Mouse (Mus musculus): ENCODE measurements at regions not wholly inside any gene's neighbourhood (a gene's known extent, or its start where the extent isn't known, plus 50 kb on each side); places are given as distances from the start of the nearest gene placed in this dataset.

GRCm38 (mm10) chr1:155041592-155041991, 57.8 kb downstream of the Ier5 start:
- H3K9ac ChIP-seq: peak overlapping the region; percentile 77; the same call in 1 of the 2 replicates
- no peaks in the 10 kb centered on the region for H3K27me3 ChIP-seq (replicated peaks)
- H3K27ac ChIP-seq (replicated peaks): peak overlapping the region; percentile 97
- H3K4me3 ChIP-seq: no peak overlapping the region
- H3K4me2 ChIP-seq: peak overlapping the region; percentile 64
- no peaks in the 10 kb centered on the region for H3K36me3 ChIP-seq
- no peak for ATAC-seq (ENCODE audit: extremely low read depth, insufficient number of reproducible peaks, low FRiP score, low TSS enrichment)
- no peaks in the 10 kb centered on the region for H3K9me3 ChIP-seq
- H3K4me1 ChIP-seq: peaks cover 44% of the 10 kb centered on the region
- WGBS: 62% methylated on average over 5 of the region's 5 CpGs

GRCm38 (mm10) chr1:155040939-155041371, 58.5 kb downstream of the Ier5 start:
- no peak; the same call in 1 of the 2 replicates for ATAC-seq (ENCODE audit: extremely low read depth, insufficient number of reproducible peaks, low FRiP score, low TSS enrichment)
- peak overlapping the region; percentile 64 for H3K4me2 ChIP-seq
- 56% methylated on average over 1 of the region's 1 CpGs for WGBS
- no peaks in the 10 kb centered on the region for H3K27me3 ChIP-seq (replicated peaks)
- peak overlapping the region; percentile 97 for H3K27ac ChIP-seq (replicated peaks)
- H3K36me3 ChIP-seq: no peaks in the 10 kb centered on the region
- peaks cover 50% of the 10 kb centered on the region for H3K4me1 ChIP-seq
- peak overlapping the region; percentile 77 for H3K9ac ChIP-seq
- peak overlapping the region; percentile 34 for H3K4me3 ChIP-seq
- H3K9me3 ChIP-seq: no peaks in the 10 kb centered on the region

GRCm38 (mm10) chr1:155040086-155040726, 59.2 kb downstream of the Ier5 start:
- peak; percentile 68; the same call in 1 of the 2 replicates for ATAC-seq (ENCODE audit: extremely low read depth, insufficient number of reproducible peaks, low FRiP score, low TSS enrichment)
- H3K4me1 ChIP-seq: peaks cover 51% of the 10 kb centered on the region
- WGBS: 11% methylated on average over 9 of the region's 9 CpGs
- H3K9me3 ChIP-seq: no peaks in the 10 kb centered on the region
- H3K27ac ChIP-seq (replicated peaks): peak overlapping the region; percentile 97
- H3K36me3 ChIP-seq: no peaks in the 10 kb centered on the region
- H3K9ac ChIP-seq: peak overlapping the region; percentile 77
- no peaks in the 10 kb centered on the region for H3K27me3 ChIP-seq (replicated peaks)
- H3K4me2 ChIP-seq: peak overlapping the region; percentile 64
- peak overlapping the region; percentile 34 for H3K4me3 ChIP-seq

- Histone ChIP-seq H3K9ac (peak overlapping the region; percentile 64), H3K4me2 (peak overlapping the region; percentile 64)
- 23% methylated on average over 11 of the region's 11 CpGs for WGBS
Measured at GRCm38 (mm10) chr1:155038631-155039625, 60.5 kb downstream of the Ier5 start.

GRCm38 (mm10) chr1:155037479-155037878, 62.0 kb downstream of the Ier5 start:
- Histone ChIP-seq H3K9ac (no peak overlapping the region), H3K4me1 (peaks cover 51% of the 10 kb centered on the region), H3K27me3 (replicated peaks) (no peaks in the 10 kb centered on the region), H3K4me2 (no peak overlapping the region), H3K4me3 (no peak overlapping the region), H3K9me3 (no peaks in the 10 kb centered on the region), H3K36me3 (no peaks in the 10 kb centered on the region), H3K27ac (replicated peaks) (no peak overlapping the region)
- ATAC-seq (ENCODE audit: extremely low read depth, insufficient number of reproducible peaks, low FRiP score, low TSS enrichment): no peak
- WGBS: 71% methylated on average over 3 of the region's 3 CpGs

More at GRCm38 (mm10) chr1:155038631-155039625, 60.5 kb downstream of the Ier5 start:
- no peaks in the 10 kb centered on the region for H3K27me3 ChIP-seq (replicated peaks)
- H3K4me3 ChIP-seq: no peak overlapping the region
- H3K36me3 ChIP-seq: no peaks in the 10 kb centered on the region
- no peaks in the 10 kb centered on the region for H3K9me3 ChIP-seq
- H3K27ac ChIP-seq (replicated peaks): peak overlapping the region; percentile 97
- ATAC-seq (ENCODE audit: extremely low read depth, insufficient number of reproducible peaks, low FRiP score, low TSS enrichment): peak; percentile 80
- peaks cover 51% of the 10 kb centered on the region for H3K4me1 ChIP-seq

- 0 out of 2 replicates have a peak, but pooled peaks have one; percentile 18 for ATAC-seq (ENCODE audit: extremely low read depth, insufficient number of reproducible peaks, low FRiP score, low TSS enrichment)
- no peaks in the 10 kb centered on the region for H3K27me3 ChIP-seq (replicated peaks)
- peak overlapping the region; percentile 53 for H3K9ac ChIP-seq
- WGBS: 13% methylated on average over 9 of the region's 9 CpGs
- H3K4me3 ChIP-seq: no peak overlapping the region
- H3K4me2 ChIP-seq: no peak overlapping the region
- H3K27ac ChIP-seq (replicated peaks): peak overlapping the region; percentile 43
- H3K9me3 ChIP-seq: no peaks in the 10 kb centered on the region
- H3K36me3 ChIP-seq: no peaks in the 10 kb centered on the region
- H3K4me1 ChIP-seq: peaks cover 43% of the 10 kb centered on the region
Measured at GRCm38 (mm10) chr1:155030908-155031307, 68.5 kb downstream of the Ier5 start.

- 59% methylated on average over 17 of the region's 17 CpGs for WGBS
- Histone ChIP-seq H3K4me3 (peak overlapping the region; percentile 7; the same call in 1 of the 2 replicates), H3K36me3 (no peaks in the 10 kb centered on the region), H3K27me3 (replicated peaks) (peaks cover 5% of the 10 kb centered on the region; the same call in 1 of the 2 replicates), H3K4me1 (peaks cover 42% of the 10 kb centered on the region), H3K9ac (peak overlapping the region; percentile 57), H3K27ac (replicated peaks) (no peak overlapping the region), H3K4me2 (peak overlapping the region; percentile 49), H3K9me3 (no peaks in the 10 kb centered on the region)
- ATAC-seq (ENCODE audit: extremely low read depth, insufficient number of reproducible peaks, low FRiP score, low TSS enrichment): no peak
Measured at GRCm38 (mm10) chr1:155029195-155029879, 70.1 kb downstream of the Ier5 start.

GRCm38 (mm10) chr1:155028735-155029134, 70.7 kb downstream of the Ier5 start:
- H3K9me3 ChIP-seq: no peaks in the 10 kb centered on the region
- no peaks in the 10 kb centered on the region for H3K36me3 ChIP-seq
- H3K4me2 ChIP-seq: peak overlapping the region; percentile 49
- H3K9ac ChIP-seq: peak overlapping the region; percentile 57
- peak overlapping the region; percentile 7; the same call in 1 of the 2 replicates for H3K4me3 ChIP-seq
- H3K27me3 ChIP-seq (replicated peaks): peaks cover 11% of the 10 kb centered on the region; the same call in 1 of the 2 replicates
- ATAC-seq (ENCODE audit: extremely low read depth, insufficient number of reproducible peaks, low FRiP score, low TSS enrichment): no peak
- peaks cover 42% of the 10 kb centered on the region for H3K4me1 ChIP-seq
- 36% methylated on average over 5 of the region's 5 CpGs for whole genome bisulfite sequencing
- no peak overlapping the region for H3K27ac ChIP-seq (replicated peaks)

- Histone ChIP-seq H3K36me3 (no peaks in the 10 kb centered on the region), H3K27ac (replicated peaks) (no peak overlapping the region), H3K9ac (no peak overlapping the region), H3K4me1 (peaks cover 42% of the 10 kb centered on the region), H3K27me3 (replicated peaks) (peaks cover 11% of the 10 kb centered on the region; the same call in 1 of the 2 replicates), H3K4me2 (no peak overlapping the region), H3K9me3 (no peaks in the 10 kb centered on the region), H3K4me3 (no peak overlapping the region)
- WGBS: 66% methylated on average over 6 of the region's 6 CpGs
- no peak for ATAC-seq (ENCODE audit: extremely low read depth, insufficient number of reproducible peaks, low FRiP score, low TSS enrichment)
Measured at GRCm38 (mm10) chr1:155028147-155028546, 71.3 kb downstream of the Ier5 start.

GRCm38 (mm10) chr1:155027583-155027982, 71.9 kb downstream of the Ier5 start:
- Histone ChIP-seq H3K4me2 (no peak overlapping the region), H3K4me1 (peaks cover 42% of the 10 kb centered on the region), H3K9ac (no peak overlapping the region), H3K36me3 (no peaks in the 10 kb centered on the region), H3K4me3 (no peak overlapping the region), H3K27ac (replicated peaks) (no peak overlapping the region), H3K9me3 (no peaks in the 10 kb centered on the region), H3K27me3 (replicated peaks) (peaks cover 11% of the 10 kb centered on the region; the same call in 1 of the 2 replicates)
- ATAC-seq (ENCODE audit: extremely low read depth, insufficient number of reproducible peaks, low FRiP score, low TSS enrichment): no peak
- 56% methylated on average over 7 of the region's 8 CpGs for WGBS
